Mouse (Mus musculus): Measurements from ENCODE around the gene Phf1.

DNA sequence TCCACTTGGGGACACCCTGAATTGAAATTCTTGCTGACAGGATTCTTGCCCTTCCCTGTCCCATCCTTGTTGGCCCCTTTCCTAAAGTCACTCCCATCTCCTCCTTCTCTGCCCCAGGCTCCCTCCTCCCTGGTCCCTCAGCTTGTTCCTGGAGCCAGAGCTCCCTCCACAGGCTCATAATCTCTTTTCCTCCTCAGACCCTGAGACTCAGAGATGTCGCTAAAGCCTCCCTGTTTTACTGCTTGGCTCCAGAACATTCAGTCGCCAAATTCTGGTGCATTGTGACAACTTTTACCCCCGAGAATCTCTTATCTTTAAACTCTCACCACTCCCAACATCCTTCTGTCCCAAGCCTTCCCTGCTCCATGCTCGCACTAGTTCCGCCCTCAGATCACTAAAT is 28.5 kb upstream of the Phf1 start:
- TF ChIP-seq CTCF (IDR thresholded peaks at IDR 0.05; ENCODE audit: insufficient read depth, low read length) (no peak), POLR2A (IDR thresholded peaks at IDR 0.05; ENCODE audit: borderline replicate concordance, extremely low read depth, low read depth, low read length) (no peak)

Measured in lung, adult 2 months (tissue).